Mouse (Mus musculus): ENCODE measurements around the gene Ms4a6d. TPM values are rescaled to one million over a fixed set of nuclear protein-coding genes. Genes with fewer than 3 reads are reported as not detected.

Gene Ms4a6d
- polyA plus RNA-seq (2014; fragmentation: Illumina TruSeq; extraction: RNeasy Lipid Tissue Mini Kit (QIAGEN cat#74804); ENCODE audit: low read depth, low replicate concordance) = 1.1 TPM

DNA sequence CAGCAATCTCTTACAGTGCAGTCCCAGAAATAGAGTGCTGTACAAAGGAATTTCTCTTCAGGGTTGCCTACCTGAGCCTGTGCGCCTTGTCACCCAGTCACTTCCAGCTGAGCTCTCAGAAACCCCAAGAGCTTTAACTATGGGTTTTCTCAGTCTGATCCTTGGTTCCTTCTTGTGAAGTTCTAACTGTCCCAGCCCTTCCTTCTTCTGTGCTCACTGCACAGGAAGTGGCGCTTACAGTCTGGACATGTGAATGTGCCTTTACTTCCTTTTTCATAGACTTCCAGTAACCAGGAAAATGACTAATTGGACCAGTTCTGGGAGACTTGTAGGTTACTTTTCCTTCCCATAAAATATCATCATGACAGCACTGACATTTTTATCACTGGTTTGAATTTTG lies at the start of gene Ms4a6d:
Ms4a6d (minus strand) TSS at position 247 of the 400 bp plus-strand sequence.

DNA sequence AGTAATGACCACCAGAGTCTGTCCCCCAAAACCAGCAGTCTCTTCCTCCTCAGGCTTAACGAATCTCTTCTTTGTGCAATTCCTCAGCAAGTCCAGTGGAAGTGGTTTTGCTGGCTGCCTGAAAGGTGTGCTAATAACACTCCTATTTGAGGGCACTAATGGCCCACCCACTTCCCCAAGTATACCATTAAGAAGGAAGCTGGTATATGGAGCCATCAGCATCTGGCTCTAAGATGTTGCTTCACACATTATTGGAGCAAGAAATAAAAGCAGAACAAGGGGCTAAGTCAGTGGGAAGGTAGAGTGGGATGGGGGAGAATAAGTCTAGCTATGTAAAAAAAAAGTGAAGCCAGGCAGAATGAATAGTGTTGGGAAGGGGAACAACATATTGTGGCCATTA lies 36.1 kb upstream of the Ms4a6d start, which contains the start of gene Ms4a3:
Ms4a3 (minus strand) TSS at position 120 of the 400 bp plus-strand sequence.

DNA sequence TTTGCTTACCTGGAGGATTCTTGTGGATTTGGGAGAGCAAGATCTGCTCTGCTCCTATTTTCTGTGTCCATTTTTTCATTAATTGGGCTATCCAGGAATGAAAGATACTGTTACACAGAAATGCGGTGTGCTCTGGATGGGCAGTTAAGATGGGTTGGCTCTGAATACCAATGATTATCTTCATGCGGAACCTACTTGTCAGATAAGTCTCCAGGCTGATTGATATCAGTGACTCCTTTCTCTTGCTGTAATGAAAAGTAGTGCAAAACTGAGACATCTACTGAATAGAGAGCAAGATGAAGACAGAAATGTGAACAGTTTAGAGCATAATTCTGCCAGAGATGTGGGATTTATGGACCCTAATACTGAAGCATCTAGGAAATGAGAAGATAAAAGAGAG lies 18.9 kb upstream of the Ms4a6d start, which contains the start of gene Ms4a2:
Ms4a2 (minus strand) TSS at position 169 of the 400 bp plus-strand sequence.

Other genes starting within 250 kb of the Ms4a6d start
- gene Ms4a4a, start 229.3 kb downstream of the Ms4a6d start, polyA plus RNA-seq (2014; fragmentation: Illumina TruSeq; extraction: RNeasy Lipid Tissue Mini Kit (QIAGEN cat#74804); ENCODE audit: low read depth, low replicate concordance) = 1.9 TPM
- 0.39 TPM for gene Ms4a4c, start 200.1 kb downstream of the Ms4a6d start, polyA plus RNA-seq (2014; fragmentation: Illumina TruSeq; extraction: RNeasy Lipid Tissue Mini Kit (QIAGEN cat#74804); ENCODE audit: low read depth, low replicate concordance)
- gene Ms4a4b, start 161.3 kb downstream of the Ms4a6d start, polyA plus RNA-seq (2014; fragmentation: Illumina TruSeq; extraction: RNeasy Lipid Tissue Mini Kit (QIAGEN cat#74804); ENCODE audit: low read depth, low replicate concordance) = 4.5 TPM
- 4.7 TPM for gene Ms4a6c, start 135.5 kb downstream of the Ms4a6d start, polyA plus RNA-seq (2014; fragmentation: Illumina TruSeq; extraction: RNeasy Lipid Tissue Mini Kit (QIAGEN cat#74804); ENCODE audit: low read depth, low replicate concordance)
- 6.6 TPM for gene Gm8369, start 118.9 kb downstream of the Ms4a6d start, polyA plus RNA-seq (2014; fragmentation: Illumina TruSeq; extraction: RNeasy Lipid Tissue Mini Kit (QIAGEN cat#74804); ENCODE audit: low read depth, low replicate concordance)
- gene Ms4a6b, start 88.3 kb downstream of the Ms4a6d start, polyA plus RNA-seq (2014; fragmentation: Illumina TruSeq; extraction: RNeasy Lipid Tissue Mini Kit (QIAGEN cat#74804); ENCODE audit: low read depth, low replicate concordance) = 3.4 TPM
- gene Ms4a4d, start 68.0 kb downstream of the Ms4a6d start, polyA plus RNA-seq (2014; fragmentation: Illumina TruSeq; extraction: RNeasy Lipid Tissue Mini Kit (QIAGEN cat#74804); ENCODE audit: low read depth, low replicate concordance) = 6.2 TPM
- not detected for gene Ms4a2, start 18.9 kb upstream of the Ms4a6d start, polyA plus RNA-seq (2014; fragmentation: Illumina TruSeq; extraction: RNeasy Lipid Tissue Mini Kit (QIAGEN cat#74804); ENCODE audit: low read depth, low replicate concordance)
- gene Ms4a3, start 36.0 kb upstream of the Ms4a6d start, polyA plus RNA-seq (2014; fragmentation: Illumina TruSeq; extraction: RNeasy Lipid Tissue Mini Kit (QIAGEN cat#74804); ENCODE audit: low read depth, low replicate concordance) = not detected
- gene Oosp2, start 55.7 kb upstream of the Ms4a6d start, polyA plus RNA-seq (2014; fragmentation: Illumina TruSeq; extraction: RNeasy Lipid Tissue Mini Kit (QIAGEN cat#74804); ENCODE audit: low read depth, low replicate concordance) = not detected
- gene Oosp1, start 86.3 kb upstream of the Ms4a6d start, polyA plus RNA-seq (2014; fragmentation: Illumina TruSeq; extraction: RNeasy Lipid Tissue Mini Kit (QIAGEN cat#74804); ENCODE audit: low read depth, low replicate concordance) = not detected
- gene Oosp3, start 92.2 kb upstream of the Ms4a6d start, polyA plus RNA-seq (2014; fragmentation: Illumina TruSeq; extraction: RNeasy Lipid Tissue Mini Kit (QIAGEN cat#74804); ENCODE audit: low read depth, low replicate concordance) = not detected
- 0.62 TPM for gene Gif, start 142.7 kb upstream of the Ms4a6d start, polyA plus RNA-seq (2014; fragmentation: Illumina TruSeq; extraction: RNeasy Lipid Tissue Mini Kit (QIAGEN cat#74804); ENCODE audit: low read depth, low replicate concordance)
- gene Mrpl16, start 165.5 kb upstream of the Ms4a6d start, polyA plus RNA-seq (2014; fragmentation: Illumina TruSeq; extraction: RNeasy Lipid Tissue Mini Kit (QIAGEN cat#74804); ENCODE audit: low read depth, low replicate concordance) = 31.1 TPM
- gene Stx3, start 214.6 kb upstream of the Ms4a6d start, polyA plus RNA-seq (2014; fragmentation: Illumina TruSeq; extraction: RNeasy Lipid Tissue Mini Kit (QIAGEN cat#74804); ENCODE audit: low read depth, low replicate concordance) = 1.3 TPM
- not detected for gene Olfr1417, start 234.4 kb upstream of the Ms4a6d start, polyA plus RNA-seq (2014; fragmentation: Illumina TruSeq; extraction: RNeasy Lipid Tissue Mini Kit (QIAGEN cat#74804); ENCODE audit: low read depth, low replicate concordance)